Mouse (Mus musculus): Measurements from ENCODE around the gene 4930442H23Rik.
"Not testable (repeated sequence)": the region's sequence is repeated elsewhere in the genome, so short reads cannot be mapped to it uniquely, and the experiment has no call there.

4930442H23Rik gene

GRCm38 (mm10) chr10:81176466-81177271 lies 7.0 kb downstream of the 4930442H23Rik start, which contains the start of gene Eef2:
Gene Eef2, plus strand, starts transcription at chr10:81176631.
- DNase-seq: peak; percentile 100

DNA sequence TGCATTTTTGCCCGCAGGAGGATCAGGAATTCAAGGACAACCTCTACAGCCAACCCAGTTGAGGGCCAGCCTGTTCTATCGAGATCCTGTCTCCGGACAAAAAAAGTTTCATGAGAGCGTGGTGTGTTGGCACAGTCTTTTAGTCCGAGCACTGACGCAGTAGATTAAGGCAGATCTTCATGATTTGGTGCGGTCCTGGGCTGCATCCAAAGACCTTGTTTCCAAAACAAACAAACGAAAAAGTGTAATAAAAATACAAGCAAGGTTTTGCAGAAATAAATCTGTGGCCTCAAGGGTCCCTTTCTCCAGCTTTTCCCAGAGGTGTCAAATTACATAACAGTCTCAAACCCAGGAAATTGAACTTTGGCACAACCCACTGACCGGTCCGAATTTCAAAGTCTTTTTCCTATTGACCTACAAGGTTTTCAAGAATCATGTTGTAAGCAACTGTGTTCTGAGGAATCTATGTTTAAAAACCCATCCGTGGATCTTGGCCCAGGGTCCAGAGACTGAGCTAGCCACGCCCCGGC lies 7.6 kb downstream of the 4930442H23Rik start:
- DNase-seq: peak; percentile 78

- DNase-seq: not testable (repeated sequence)
Observed at GRCm38 (mm10) chr10:81175345-81175701, 8.3 kb downstream of the 4930442H23Rik start.

GRCm38 (mm10) chr10:81174617-81175344 lies 8.9 kb downstream of the 4930442H23Rik start:
- peak; percentile 93 for DNase-seq

GRCm38 (mm10) chr10:81173132-81173531 lies 10.5 kb downstream of the 4930442H23Rik start:
- DNase-seq: peak; percentile 90

DNA sequence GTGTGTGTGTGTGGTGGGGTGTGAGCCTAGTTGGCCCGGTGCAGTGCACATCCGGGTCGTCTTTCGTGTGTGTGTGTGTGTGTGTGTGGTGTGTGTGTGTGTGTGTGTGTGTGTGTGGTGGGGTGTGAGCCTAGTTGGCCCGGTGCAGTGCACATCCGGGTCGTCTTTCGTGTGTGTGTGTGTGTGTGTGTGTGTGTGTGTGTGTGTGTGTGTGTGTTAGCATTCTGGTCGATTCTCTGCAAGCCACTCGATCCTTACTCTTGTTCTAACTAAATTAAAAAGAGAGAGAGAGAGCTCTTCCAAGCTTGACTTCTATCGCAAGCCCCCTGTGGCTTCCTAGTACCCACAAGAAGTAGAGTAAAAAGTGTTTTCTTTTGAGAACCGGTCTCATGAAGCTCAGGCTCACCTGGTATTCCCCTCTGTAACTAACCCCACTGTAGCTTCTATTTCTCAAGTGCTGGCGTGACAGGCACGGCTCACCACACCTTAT lies 14.2 kb downstream of the 4930442H23Rik start:
- peak; percentile 55 for DNase-seq

- peak; percentile 92 for DNase-seq
Observed at GRCm38 (mm10) chr10:81168521-81169244, 15.0 kb downstream of the 4930442H23Rik start.

DNA sequence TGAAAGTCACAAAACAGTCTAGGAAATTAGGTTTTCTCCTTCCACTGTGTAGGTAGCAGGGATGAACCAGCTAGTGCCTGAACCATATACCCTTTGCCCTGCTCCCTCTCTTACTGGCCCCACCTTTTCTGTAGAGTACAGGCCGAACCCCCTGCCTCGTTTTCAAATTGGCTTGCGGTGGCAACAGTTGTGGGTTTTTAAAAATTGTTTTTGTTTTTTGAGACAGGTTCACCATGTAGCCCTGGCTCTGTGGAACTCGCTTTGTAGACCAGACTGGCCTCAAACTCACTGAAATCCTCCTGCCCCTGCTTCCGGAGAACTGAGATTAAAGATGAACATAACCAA lies 15.6 kb downstream of the 4930442H23Rik start:
- DNase-seq: no peak

- DNase-seq: peak; percentile 100
Observed at GRCm38 (mm10) chr10:81167200-81168086, 16.2 kb downstream of the 4930442H23Rik start, which contains the start of gene Pias4. Gene Pias4, minus strand, starts transcription at chr10:81167923.

GRCm38 (mm10) chr10:81165118-81165517 lies 18.5 kb downstream of the 4930442H23Rik start:
- DNase-seq: peak; percentile 22

DNA sequence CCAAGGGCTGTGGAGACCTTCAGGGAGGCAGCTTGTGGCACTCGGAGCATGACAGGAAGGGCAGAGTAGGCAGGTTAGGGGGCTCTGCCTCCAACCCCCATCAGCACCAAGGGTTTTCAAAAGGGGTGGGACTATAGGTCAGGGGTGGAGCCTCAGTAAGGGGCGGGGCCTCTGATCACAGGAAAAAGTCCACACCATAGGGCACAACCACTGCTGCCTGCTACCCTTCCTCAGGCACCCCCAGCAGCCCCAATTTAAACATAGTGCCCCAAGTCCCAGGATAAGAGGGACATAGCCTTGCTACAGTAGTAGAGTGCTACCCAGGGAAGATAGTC lies 21.4 kb downstream of the 4930442H23Rik start:
- no peak for DNase-seq

- peak; percentile 72 for DNase-seq
Observed at GRCm38 (mm10) chr10:81161602-81162317, 21.9 kb downstream of the 4930442H23Rik start.

- DNase-seq: no peak
Observed at GRCm38 (mm10) chr10:81154736-81155135, 28.9 kb downstream of the 4930442H23Rik start.

DNA sequence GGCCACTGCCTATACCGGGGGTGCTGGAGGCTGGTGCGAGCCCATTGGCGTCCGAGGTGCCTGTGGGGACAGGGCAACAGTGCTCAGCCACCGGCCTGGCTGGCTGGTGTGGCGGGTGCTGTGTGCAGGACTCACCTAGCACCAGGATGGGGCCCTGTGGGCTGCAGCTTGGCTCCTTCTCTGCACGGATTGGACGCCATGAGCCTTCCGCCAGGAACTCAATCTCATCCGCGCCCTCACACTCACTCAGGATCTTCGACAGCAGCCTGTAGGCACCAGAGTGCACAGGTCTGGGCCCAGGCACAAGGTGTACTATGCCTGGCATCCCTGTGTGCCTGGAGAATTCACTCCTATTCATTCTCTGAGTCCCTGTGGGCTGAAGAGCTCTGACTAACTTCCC lies 29.3 kb downstream of the 4930442H23Rik start:
- no peak for DNase-seq

GRCm38 (mm10) chr10:81152609-81153008 lies 31.0 kb downstream of the 4930442H23Rik start:
- DNase-seq: no peak

- DNase-seq: no peak
Observed at GRCm38 (mm10) chr10:81151261-81151660, 32.4 kb downstream of the 4930442H23Rik start.

DNA sequence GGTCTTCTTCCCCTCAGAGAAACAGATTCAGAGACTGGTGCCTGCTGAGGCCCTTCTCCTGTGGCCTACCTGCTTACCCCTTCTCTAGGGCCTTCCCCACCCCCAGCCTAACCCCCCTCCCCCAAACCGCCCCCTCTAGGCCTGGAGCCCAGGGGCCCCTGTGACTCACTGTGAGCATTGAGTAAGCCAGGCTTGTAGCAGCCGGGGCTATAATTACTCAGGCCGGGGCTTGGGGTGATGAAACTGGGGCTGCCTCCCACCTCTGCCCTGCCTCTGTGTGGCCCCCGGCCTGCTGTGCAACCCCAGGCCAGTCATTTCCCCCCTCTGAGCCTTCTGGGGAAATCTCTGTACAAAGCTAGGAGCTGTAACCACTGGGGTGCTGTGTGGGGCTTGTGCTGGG lies 37.4 kb downstream of the 4930442H23Rik start:
- DNase-seq: no peak

GRCm38 (mm10) chr10:81145778-81146177 lies 37.9 kb downstream of the 4930442H23Rik start:
- no peak for DNase-seq

DNA sequence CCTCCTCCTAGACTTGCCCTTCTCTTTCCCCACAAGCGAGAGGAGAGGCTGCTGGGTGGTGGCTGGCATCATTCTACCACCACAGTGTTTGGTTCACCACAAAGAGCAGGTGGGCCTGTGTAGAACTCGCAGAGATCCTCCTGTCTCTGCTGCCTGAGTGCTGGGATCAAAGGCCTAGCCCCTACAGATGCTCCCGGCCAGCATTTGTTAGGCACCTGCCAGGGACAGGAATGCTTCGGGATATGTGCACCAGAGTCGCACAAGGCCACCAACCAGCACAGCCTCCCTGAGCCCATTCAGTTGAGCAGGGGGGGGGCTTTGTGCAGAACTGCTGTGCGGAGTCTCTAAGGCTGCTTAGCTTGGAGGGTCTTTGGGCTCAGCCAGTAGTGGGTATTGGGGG lies 38.3 kb downstream of the 4930442H23Rik start:
- DNase-seq: no peak

DNA sequence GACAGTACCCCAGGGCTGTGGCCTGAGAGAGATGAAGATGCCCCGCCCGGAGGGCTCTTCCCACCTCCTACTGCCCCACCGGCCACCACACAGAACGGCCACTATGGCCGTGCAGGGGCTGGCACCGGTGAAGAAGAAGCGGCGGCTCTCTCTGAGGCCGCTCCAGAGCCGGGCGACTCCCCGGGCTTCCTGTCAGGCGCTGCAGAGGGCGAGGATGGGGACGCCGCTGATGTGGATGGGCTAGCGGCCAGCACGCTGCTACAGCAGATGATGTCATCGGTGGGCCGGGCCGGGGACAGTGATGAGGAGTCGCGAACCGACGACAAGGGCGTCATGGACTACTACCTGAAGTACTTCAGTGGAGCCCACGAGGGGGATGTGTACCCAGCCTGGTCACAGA lies 39.0 kb downstream of the 4930442H23Rik start:
- DNase-seq: peak; percentile 62

DNA sequence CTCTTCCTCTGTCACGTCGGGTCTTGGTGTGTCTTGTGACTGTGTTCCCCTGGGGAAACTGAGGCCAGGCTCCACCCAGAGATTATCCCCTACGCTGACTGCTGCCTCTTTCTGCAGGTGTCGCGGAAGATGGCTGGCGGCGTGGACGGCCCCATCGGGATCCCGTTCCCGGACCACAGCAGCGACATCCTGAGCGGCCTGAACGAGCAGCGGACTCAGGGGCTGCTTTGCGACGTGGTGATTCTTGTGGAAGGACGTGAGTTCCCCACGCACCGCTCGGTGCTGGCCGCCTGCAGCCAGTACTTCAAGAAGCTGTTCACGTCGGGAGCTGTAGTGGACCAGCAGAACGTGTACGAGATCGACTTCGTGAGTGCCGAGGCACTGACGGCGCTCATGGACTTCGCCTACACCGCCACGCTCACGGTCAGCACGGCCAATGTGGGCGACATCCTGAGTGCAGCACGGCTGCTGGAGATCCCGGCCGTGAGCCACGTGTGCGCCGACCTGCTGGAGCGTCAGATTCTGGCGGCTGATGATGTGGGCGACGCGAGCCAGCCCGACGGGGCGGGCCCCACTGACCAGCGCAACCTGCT lies 39.7 kb downstream of the 4930442H23Rik start:
- DNase-seq: no peak

All from kidney, postnatal 10 days (tissue).